Mouse (Mus musculus): ENCODE measurements at regions not wholly inside any gene's neighbourhood (a gene's known extent, or its start where the extent isn't known, plus 50 kb on each side); places are given as distances from the start of the nearest gene placed in this dataset.

DNA sequence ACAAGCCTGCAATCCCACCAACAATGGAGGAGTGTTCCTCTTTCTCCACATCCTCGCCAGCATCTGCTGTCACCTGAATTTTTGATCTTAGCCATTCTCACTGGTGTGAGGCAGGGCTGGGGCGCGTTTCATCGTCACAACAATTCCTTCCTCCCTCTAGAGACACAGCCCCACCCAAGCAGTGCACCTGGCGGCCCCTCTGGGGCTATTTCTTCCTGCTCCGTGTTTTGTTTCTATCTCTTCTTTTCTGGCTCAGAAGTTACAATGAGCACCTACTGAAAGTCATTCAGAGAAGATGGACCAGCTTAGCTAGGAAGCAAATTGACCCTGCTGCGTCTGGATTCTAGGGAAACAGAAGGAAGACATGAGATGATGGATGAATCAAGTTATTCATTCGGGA is 172.5 kb downstream of the Cand1 start:
- DNase-seq = no peak
- TF ChIP-seq EP300 (IDR thresholded peaks at IDR 0.05; ENCODE audit: insufficient read depth, low read depth, low read length) (no peak), CTCF (IDR thresholded peaks at IDR 0.05) (no peak), POLR2A (IDR thresholded peaks at IDR 0.05; ENCODE audit: insufficient read depth, low read depth, low read length) (no peak)
- Histone ChIP-seq H3K36me3 (ENCODE audit: control insufficient read depth, insufficient read depth, low read length) (no peaks in the 10 kb centered on the region), H3K27ac (no peak overlapping the region), H3K4me1 (ENCODE audit: control insufficient read depth, insufficient read depth, low read length) (peaks cover 16% of the 10 kb centered on the region), H3K27me3 (ENCODE audit: control insufficient read depth, insufficient read depth, low read length) (no peaks in the 10 kb centered on the region), H3K79me2 (replicated peaks; ENCODE audit: control insufficient read depth, insufficient read depth, low read length) (no peaks in the 10 kb centered on the region), H3K4me3 (no peak overlapping the region), H3K9ac (ENCODE audit: low read depth, low read length) (no peak overlapping the region)
- intact Hi-C loops (cut with DNase I) = no loop called here
- WGBS = 97% methylated on average over 8 of the region's 8 CpGs

DNA sequence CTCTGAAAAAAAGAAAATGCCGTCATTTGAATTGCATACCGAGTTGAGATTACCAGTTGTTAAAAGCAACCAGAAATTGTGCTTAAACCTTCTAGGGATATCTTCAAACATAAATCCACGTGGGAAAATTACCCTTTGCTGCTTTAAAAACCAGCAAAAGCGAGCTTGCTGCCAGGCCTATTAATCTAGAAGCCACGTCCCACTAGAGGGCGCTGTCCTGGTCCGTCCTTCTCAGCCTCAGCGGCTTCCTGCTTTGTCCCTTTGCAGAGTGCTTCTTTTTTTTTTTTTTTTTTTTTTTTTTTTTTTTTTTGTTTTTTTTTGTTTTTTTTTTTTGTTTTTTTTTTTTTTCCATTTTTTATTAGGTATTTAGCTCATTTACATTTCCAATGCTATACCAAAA is 173.9 kb downstream of the Cand1 start:
- peaks cover 21% of the 10 kb centered on the region for H3K4me1 ChIP-seq (ENCODE audit: control insufficient read depth, insufficient read depth, low read length)
- H3K27me3 ChIP-seq (ENCODE audit: control insufficient read depth, insufficient read depth, low read length) = no peaks in the 10 kb centered on the region
- peak overlapping the region; percentile 79 for H3K27ac ChIP-seq
- no peak overlapping the region for H3K9ac ChIP-seq (ENCODE audit: low read depth, low read length)
- DNase-seq = peak; percentile 64
- intact Hi-C loops (cut with DNase I) = no loop called here
- WGBS = 9% methylated on average over 8 of the region's 8 CpGs
- peak overlapping the region; percentile 44 for H3K4me3 ChIP-seq
- TF ChIP-seq POLR2A (IDR thresholded peaks at IDR 0.05; ENCODE audit: insufficient read depth, low read depth, low read length) (no peak), CTCF (IDR thresholded peaks at IDR 0.05) (peak; percentile 70)
- H3K36me3 ChIP-seq (ENCODE audit: control insufficient read depth, insufficient read depth, low read length) = no peaks in the 10 kb centered on the region; the same call in 1 of the 2 replicates
- no peaks in the 10 kb centered on the region for H3K79me2 ChIP-seq (replicated peaks; ENCODE audit: control insufficient read depth, insufficient read depth, low read length)

DNA sequence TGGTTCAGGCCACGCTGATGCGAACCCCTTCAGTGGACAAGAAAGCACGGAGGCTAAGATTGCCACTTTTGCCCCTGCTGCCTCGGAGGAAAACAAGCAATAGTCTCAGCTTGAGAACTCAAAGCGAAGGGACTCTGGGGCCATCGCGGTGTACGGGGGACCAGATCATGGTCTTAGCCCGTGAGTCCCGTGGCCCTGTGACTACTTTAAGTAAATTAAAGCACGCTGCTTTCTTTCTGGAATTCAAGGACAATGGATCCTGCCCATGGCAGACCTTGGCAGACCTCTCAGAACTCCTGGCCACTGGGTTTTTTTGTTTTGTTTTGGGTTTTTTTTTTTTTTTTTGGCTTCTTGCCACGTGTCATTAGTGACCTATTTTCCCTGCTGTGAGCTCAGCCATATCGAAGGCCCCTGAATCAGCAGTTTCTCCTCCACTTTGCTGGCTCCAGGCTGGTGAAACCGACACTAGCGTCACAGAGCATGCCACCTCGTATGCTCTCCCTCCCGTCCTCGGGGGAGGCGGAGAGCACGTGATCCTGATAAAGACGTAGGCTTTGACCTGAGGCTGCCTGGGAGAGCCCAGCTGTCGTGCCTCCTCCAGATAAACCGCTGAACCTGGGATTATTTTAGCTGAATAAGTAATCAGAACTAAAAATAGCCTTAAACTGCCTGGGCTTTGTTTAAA is 174.6 kb downstream of the Cand1 start:
- Histone ChIP-seq H3K79me2 (replicated peaks; ENCODE audit: control insufficient read depth, insufficient read depth, low read length) (no peaks in the 10 kb centered on the region), H3K27ac (peak overlapping the region; percentile 79), H3K4me1 (ENCODE audit: control insufficient read depth, insufficient read depth, low read length) (peaks cover 21% of the 10 kb centered on the region), H3K9ac (ENCODE audit: low read depth, low read length) (no peak overlapping the region), H3K36me3 (ENCODE audit: control insufficient read depth, insufficient read depth, low read length) (no peaks in the 10 kb centered on the region; the same call in 1 of the 2 replicates), H3K27me3 (ENCODE audit: control insufficient read depth, insufficient read depth, low read length) (no peaks in the 10 kb centered on the region), H3K4me3 (peak overlapping the region; percentile 44)
- WGBS = 31% methylated on average over 23 of the region's 23 CpGs
- peak; percentile 69 to 86 for DNase-seq
- TF ChIP-seq POLR2A (IDR thresholded peaks at IDR 0.05; ENCODE audit: insufficient read depth, low read depth, low read length) = no peak
- TF ChIP-seq CTCF (IDR thresholded peaks at IDR 0.05) = no peak
- peak; percentile 95 for TF ChIP-seq EP300 (IDR thresholded peaks at IDR 0.05; ENCODE audit: insufficient read depth, low read depth, low read length)
- intact Hi-C loops (cut with DNase I) = no loop called here

DNA sequence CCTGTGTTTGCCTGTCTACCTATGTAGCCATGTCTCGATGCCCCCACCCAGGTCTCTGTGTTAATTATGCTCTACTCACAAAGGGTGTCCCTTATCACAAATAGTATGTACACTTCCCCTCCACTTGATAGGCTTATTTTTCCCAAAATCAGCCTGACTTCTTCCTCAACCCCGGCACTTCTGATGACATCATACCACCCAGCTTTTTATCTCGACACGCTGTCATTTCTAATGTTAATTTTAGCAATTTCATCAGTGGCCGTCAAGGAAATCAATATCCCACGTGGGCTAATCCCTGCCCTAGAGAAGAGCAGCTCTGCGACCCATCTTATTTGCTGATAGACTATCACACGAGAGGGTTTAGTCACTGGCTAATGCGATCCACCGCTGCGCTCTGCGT is 175.6 kb downstream of the Cand1 start:
- H3K36me3 ChIP-seq (ENCODE audit: control insufficient read depth, insufficient read depth, low read length) = no peaks in the 10 kb centered on the region; the same call in 1 of the 2 replicates
- H3K27ac ChIP-seq = no peak overlapping the region
- H3K9ac ChIP-seq (ENCODE audit: low read depth, low read length) = no peak overlapping the region
- intact Hi-C loops (cut with DNase I) = loop anchor here (5.0 kb wide), 2 partner anchors 72 to 197 kb away; no protein-coding TSS in a partner anchor
- no peaks in the 10 kb centered on the region for H3K27me3 ChIP-seq (ENCODE audit: control insufficient read depth, insufficient read depth, low read length)
- H3K79me2 ChIP-seq (replicated peaks; ENCODE audit: control insufficient read depth, insufficient read depth, low read length) = no peaks in the 10 kb centered on the region
- TF ChIP-seq EP300 (IDR thresholded peaks at IDR 0.05; ENCODE audit: insufficient read depth, low read depth, low read length) = no peak
- TF ChIP-seq CTCF (IDR thresholded peaks at IDR 0.05) = no peak
- no peak for TF ChIP-seq POLR2A (IDR thresholded peaks at IDR 0.05; ENCODE audit: insufficient read depth, low read depth, low read length)
- no peak for DNase-seq
- no peak overlapping the region for H3K4me3 ChIP-seq
- 80% methylated on average over 12 of the region's 12 CpGs for WGBS
- H3K4me1 ChIP-seq (ENCODE audit: control insufficient read depth, insufficient read depth, low read length) = peaks cover 21% of the 10 kb centered on the region

DNA sequence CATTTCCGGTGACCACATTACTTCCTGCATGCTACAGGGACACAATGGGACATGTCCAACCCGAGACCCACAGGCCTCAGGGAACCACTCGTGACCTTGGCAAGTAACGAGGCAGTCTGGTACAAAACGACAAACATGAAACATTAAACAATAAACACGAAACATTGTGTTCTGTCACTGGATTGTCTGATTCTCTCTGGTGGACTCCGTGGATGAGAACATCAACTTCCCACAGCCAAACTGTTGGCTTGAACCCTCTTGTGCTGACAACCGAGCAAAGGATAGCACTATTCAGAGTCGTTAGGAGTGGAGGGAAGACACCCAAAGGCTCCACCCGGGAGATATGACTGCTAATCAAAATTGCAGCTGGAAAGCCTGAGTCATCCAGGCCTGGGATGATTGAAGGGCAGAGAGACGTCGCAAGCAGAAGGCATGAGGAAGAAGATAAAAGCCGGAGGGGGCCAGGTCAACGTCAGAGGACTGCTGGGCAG is 176.6 kb downstream of the Cand1 start:
- H3K27ac ChIP-seq = no peak overlapping the region; the same call in 1 of the 2 replicates
- no peak for DNase-seq
- H3K4me3 ChIP-seq = no peak overlapping the region
- intact Hi-C loops (cut with DNase I) = loop anchor here (5.0 kb wide), 2 partner anchors 71 to 196 kb away; no protein-coding TSS in a partner anchor
- WGBS = 23% methylated on average over 14 of the region's 14 CpGs
- no peaks in the 10 kb centered on the region; the same call in 1 of the 2 replicates for H3K36me3 ChIP-seq (ENCODE audit: control insufficient read depth, insufficient read depth, low read length)
- TF ChIP-seq EP300 (IDR thresholded peaks at IDR 0.05; ENCODE audit: insufficient read depth, low read depth, low read length) = no peak
- H3K9ac ChIP-seq (ENCODE audit: low read depth, low read length) = no peak overlapping the region
- H3K27me3 ChIP-seq (ENCODE audit: control insufficient read depth, insufficient read depth, low read length) = no peaks in the 10 kb centered on the region
- no peaks in the 10 kb centered on the region for H3K79me2 ChIP-seq (replicated peaks; ENCODE audit: control insufficient read depth, insufficient read depth, low read length)
- peaks cover 23% of the 10 kb centered on the region for H3K4me1 ChIP-seq (ENCODE audit: control insufficient read depth, insufficient read depth, low read length)

DNA sequence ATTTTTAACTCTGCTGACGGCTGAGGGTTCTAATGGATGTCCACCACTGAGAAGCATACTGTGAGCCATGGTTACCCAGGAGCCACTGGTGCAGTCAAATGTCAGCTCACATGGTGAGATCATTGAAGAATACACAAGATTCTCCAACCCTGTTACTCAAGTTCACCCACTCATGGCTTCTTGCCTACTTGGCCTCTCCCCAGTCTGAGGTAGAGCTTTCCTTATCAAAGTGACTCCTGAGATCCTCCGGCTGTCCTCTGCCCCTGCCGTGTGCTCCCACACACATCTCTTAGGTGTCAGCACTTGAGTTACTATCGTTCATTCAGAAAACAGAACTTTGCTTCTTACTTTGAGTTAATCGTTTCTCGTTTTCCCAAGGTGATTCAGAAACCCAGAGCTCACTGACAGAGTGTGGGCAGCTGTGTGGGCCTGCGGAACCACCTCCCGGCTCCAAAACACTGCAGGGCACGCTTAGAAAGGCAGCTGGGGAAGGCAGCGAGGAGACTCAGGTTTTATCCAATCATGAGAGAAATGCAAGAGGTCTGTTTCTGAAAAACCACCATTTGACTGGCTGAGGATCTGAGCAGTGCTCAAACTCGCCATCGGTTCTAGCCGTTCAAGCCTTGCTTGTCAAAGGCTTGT is 177.8 kb downstream of the Cand1 start:
- Histone ChIP-seq H3K27me3 (ENCODE audit: control insufficient read depth, insufficient read depth, low read length) (no peaks in the 10 kb centered on the region), H3K36me3 (ENCODE audit: control insufficient read depth, insufficient read depth, low read length) (no peaks in the 10 kb centered on the region; the same call in 1 of the 2 replicates), H3K4me1 (ENCODE audit: control insufficient read depth, insufficient read depth, low read length) (peaks cover 23% of the 10 kb centered on the region), H3K9ac (ENCODE audit: low read depth, low read length) (no peak overlapping the region), H3K79me2 (replicated peaks; ENCODE audit: control insufficient read depth, insufficient read depth, low read length) (no peaks in the 10 kb centered on the region), H3K27ac (no peak overlapping the region; the same call in 1 of the 2 replicates), H3K4me3 (no peak overlapping the region)
- TF ChIP-seq EP300 (IDR thresholded peaks at IDR 0.05; ENCODE audit: insufficient read depth, low read depth, low read length) = no peak
- TF ChIP-seq CTCF (IDR thresholded peaks at IDR 0.05) = no peak
- no peak for DNase-seq
- intact Hi-C loops (cut with DNase I) = loop anchor here (5.0 kb wide), 2 partner anchors 70 to 195 kb away; no protein-coding TSS in a partner anchor
- WGBS = 74% methylated on average over 13 of the region's 13 CpGs

Measured in heart, adult 2 months (tissue).